Mouse (Mus musculus) spleen, adult 12 weeks (tissue): ENCODE data around the gene Nfia.

ENCODE experiments used
- DNase-seq: peaks from one replicate; pipeline ENCODE4 v3.0.0; 2022; ENCODE audit warnings: low spot score

Gene Nfia

DNA sequence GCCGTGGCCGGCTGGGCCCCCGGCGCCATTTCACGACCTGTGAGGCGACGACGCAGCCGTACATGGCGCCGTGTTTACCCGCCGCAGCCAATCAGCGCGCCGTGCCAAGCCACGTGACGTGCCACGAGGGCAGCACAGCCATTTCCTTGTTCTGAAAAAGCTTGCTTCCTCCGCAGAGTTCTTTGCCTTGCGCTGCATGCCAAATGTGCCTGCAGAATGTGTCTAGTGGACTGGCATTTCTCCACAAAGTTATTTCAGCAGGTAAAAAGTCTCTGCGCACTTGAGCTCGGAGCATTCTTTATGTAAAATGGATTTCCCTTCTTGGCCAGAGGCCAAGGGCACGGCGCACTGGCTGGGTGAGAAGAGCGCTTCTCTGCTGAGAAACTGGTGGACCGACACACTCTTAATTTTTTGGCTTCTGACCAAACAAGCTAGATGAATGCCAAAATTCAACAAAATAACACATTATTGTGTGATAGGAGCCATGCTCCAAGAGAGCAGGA lies 96.5 kb downstream of the Nfia start:
- peak; percentile 11 for DNase-seq

- DNase-seq = no peak
Measured at GRCm38 (mm10) chr4:97869451-97869850, 96.9 kb downstream of the Nfia start.

- no peak for DNase-seq
Measured at GRCm38 (mm10) chr4:97871770-97872439, 99.4 kb downstream of the Nfia start.

DNA sequence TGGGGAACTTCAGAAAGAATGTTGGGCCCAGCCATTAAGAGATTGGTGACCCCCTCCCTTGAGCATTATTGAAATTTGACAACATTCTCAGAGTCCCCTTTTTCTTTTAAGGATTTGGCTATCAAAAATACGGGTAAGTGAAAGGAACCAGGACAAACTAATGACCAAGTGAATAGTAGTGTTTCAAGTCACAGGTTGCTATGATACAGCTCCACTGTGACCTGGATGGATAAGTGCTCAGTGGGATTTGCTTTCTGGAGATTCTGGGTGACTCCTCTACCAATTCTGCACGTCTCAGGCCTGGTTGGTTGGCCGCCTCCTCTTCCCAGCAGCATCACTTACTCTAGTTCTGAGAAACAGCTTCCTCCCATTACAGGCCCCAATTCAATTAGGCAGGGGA lies 102.4 kb downstream of the Nfia start:
- no peak for DNase-seq

- no peak for DNase-seq
Measured at GRCm38 (mm10) chr4:97875901-97876300, 103.4 kb downstream of the Nfia start.

DNA sequence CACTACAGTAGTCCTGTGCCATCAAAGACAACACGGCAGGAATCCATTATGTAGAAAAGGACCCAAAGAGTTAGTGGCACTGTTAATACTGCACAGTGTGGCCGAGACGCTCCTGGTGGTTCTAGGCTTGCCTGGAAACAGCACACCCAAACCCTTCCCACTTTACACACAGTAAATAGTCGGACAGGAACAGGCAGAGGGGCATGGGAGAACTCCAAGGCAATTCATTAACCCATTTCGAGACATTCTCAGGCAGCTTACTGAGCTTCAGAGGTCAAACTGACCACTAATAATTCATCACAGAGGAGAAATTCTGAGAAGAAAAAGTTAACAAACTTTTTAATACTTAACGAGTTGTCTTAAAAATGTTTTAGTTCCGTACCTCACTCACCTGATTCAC lies 107.2 kb downstream of the Nfia start:
- no peak for DNase-seq

DNA sequence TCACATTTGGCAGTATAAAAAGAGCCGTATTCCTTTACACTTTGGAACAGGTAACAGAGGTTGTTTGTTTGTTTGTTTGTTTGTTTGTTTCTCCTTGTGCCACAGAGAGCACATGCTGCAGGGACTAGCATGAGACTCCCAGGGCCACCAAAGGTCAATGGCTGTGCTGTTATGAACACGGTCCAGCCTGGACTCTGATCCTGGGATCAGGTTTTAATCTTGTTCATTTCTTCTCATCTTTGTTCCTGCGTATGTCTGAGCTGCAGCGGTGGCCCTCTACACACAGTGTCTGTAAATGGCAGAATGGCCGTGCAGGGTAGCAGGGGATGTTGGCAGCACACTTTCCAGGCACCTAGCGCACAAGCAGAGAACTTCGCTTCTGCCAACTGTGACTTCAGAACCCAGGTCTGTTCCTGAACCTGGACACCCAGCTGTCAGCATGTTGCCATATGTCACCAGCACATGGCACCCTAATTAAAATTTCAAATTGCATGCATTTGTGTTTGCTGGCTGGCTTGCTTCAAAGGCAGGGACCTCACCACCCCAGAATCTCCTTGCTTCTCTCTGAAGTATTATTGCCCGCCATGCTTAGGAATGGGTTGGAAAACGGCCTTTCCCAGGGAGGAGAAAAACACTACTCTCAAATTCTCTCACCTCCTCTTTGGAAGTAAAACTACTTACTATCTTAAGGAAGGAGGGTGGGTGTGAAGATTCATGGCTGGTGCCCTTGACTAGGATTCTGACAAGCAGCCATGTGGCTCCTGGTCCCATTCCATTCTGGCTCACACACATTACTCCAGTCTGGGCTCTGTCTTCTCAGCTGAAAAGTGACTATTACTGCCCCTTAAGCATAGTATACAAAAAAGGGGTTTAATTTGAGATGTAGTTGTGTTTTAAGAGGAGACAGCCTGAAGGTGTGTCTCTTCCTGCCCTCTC lies 107.9 kb downstream of the Nfia start:
- DNase-seq = no peak

DNA sequence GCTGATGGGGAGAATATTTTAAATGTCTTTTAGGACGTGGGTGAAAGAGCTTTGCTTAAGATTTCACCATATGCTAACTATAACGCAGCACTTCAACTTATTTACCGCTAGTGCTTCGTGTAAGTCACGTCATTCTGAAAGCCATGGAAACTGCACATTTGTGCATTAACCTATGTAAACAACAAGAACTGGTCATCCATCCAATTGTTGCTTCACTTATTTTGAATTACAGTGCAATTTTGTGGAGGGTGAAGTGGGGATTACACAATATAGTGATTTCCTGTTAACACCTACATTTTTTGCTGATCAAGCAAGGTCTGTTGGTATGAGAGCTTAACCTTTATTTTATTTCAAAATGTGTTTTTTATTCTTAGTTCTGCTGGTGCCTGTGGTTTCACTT lies 113.0 kb downstream of the Nfia start:
- DNase-seq = no peak

- DNase-seq = no peak
Measured at GRCm38 (mm10) chr4:97886220-97886619, 113.7 kb downstream of the Nfia start.

- DNase-seq = no peak
Measured at GRCm38 (mm10) chr4:97887228-97887627, 114.7 kb downstream of the Nfia start.

DNA sequence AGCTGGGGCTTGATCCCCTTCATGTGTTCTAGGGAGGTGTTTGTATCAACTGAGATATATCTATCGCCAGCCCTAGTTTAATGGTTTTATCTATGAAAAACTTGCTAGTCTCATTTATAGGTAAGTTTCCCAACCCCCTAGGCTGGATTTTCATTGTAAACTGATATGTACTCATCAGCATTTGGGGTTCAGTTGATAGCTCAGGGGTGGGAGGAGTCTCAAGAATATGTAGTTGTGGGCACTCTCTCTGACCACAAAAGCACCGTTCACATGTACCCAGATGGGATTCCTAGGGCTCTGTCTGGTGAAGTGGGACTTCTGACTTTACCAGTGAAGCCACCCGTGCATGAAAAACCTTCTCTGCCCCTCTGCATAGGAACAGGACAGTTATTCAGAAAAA lies 118.5 kb downstream of the Nfia start:
- DNase-seq = no peak

GRCm38 (mm10) chr4:97891611-97892010 lies 119.1 kb downstream of the Nfia start:
- no peak for DNase-seq

- DNase-seq = no peak
Measured at GRCm38 (mm10) chr4:97893915-97894884, 121.7 kb downstream of the Nfia start.

DNA sequence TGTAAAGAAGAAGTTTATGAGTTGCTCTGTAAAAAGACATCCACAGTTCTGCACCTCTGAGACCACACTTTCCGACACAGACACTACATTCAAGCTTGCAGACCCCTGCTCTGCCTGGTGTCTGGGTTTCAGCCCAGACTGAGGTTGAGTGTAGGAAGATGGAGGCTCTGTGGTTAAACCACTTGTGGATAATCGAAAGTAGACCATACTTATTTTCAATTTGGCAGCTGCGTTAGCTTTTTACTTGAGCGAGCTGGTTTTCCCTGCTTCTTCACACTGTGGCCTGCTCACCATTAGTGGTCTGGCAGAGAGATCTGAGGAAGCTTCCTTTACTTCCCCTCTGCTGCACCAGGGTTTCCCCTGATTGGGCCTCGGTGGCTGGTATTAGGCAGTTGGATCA lies 123.4 kb downstream of the Nfia start:
- DNase-seq = no peak

GRCm38 (mm10) chr4:97900256-97900944 lies 127.9 kb downstream of the Nfia start:
- no peak for DNase-seq

- no peak for DNase-seq
Measured at GRCm38 (mm10) chr4:97905826-97906225, 133.3 kb downstream of the Nfia start.

- DNase-seq = no peak
Measured at GRCm38 (mm10) chr4:97908576-97909147, 136.1 kb downstream of the Nfia start.

- DNase-seq = no peak
Measured at GRCm38 (mm10) chr4:97910115-97910776, 137.7 kb downstream of the Nfia start.

DNA sequence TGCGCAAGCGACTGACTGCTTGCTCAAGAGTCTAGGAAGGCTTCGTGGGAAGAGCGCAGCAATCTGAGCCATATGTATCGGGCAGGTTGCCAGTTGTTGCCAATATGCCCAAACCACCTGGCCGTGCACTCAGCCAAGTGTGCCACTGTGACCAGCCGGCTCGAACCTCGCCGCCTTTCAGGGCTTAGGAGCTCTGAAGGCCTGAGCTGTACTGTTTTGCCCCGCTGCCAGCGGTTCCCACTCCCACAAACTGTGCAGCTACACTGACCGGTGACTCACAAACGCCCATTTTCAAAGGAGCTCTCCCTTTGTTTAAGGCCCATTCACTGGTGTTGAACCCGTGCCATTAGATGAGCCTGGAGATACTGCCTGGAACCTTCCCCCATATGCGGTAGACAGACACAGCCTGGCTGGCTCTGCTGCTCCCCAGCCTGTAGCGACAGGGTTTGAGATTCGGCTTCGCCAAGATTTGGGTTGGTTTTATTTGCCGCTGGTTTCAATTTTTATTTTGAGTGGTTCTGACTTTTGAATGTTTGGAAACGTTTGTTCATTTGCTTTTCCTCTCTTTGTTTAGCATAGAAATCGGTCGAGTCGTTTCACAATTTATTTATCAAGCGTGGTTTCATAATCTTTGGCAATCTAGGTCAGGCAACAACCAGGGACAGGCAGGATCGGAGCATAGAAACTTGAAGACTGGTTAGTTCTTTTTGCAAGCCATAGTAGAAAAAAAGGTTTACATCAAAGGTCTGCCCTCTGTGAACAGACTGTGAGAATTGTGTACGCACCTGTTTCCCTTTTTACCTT lies 138.4 kb downstream of the Nfia start:
- DNase-seq = no peak

DNA sequence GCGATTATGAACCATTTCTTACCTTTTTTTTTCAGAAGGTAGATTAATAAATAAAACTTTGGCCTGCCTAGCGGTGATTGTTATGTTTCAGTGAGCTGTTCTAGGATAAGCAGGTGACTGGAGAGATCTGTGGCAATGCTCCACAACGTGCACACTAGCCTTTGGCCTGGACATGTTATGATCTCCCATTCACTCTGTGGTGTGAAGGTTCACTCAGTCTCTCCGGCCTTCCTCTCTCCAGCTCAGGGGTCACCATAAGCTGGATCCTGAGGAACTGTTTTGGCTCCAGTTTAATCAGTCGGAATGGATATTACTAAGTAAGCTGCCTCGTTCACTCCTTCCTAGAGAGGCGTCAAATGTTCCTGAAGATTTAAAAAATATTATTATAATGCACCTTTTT lies 139.2 kb downstream of the Nfia start:
- no peak for DNase-seq
